Mouse (Mus musculus): ENCODE data around the gene Ccr7.

Gene Ccr7

GRCm38 (mm10) chr11:99153767-99154753 is 817 bp downstream of the Ccr7 start:
- DNase-seq (ENCODE audit: low spot score in 2 of 2) = no peak

- no peak for DNase-seq (ENCODE audit: low spot score in 2 of 2)
These were observed 2.3 kb downstream of the Ccr7 start for GRCm38 (mm10) chr11:99152323-99153144.

GRCm38 (mm10) chr11:99151333-99151930 is 3.4 kb downstream of the Ccr7 start:
- no peak for DNase-seq (ENCODE audit: low spot score in 2 of 2)

- DNase-seq (ENCODE audit: low spot score in 2 of 2) = no peak
These were observed 4.0 kb downstream of the Ccr7 start for GRCm38 (mm10) chr11:99150889-99151288.

- peak; percentile 56 to 64 for DNase-seq (ENCODE audit: low spot score in 2 of 2)
These were observed 4.7 kb downstream of the Ccr7 start for GRCm38 (mm10) chr11:99149898-99150757.

GRCm38 (mm10) chr11:99148896-99149703 is 5.8 kb downstream of the Ccr7 start:
- DNase-seq (ENCODE audit: low spot score in 2 of 2) = no peak

- DNase-seq (ENCODE audit: low spot score in 2 of 2) = no peak
These were observed 6.5 kb downstream of the Ccr7 start for GRCm38 (mm10) chr11:99148400-99148799.

- DNase-seq (ENCODE audit: low spot score in 2 of 2) = no peak
These were observed 7.0 kb downstream of the Ccr7 start for GRCm38 (mm10) chr11:99147920-99148289.

GRCm38 (mm10) chr11:99147041-99147919 is 7.6 kb downstream of the Ccr7 start:
- no peak for DNase-seq (ENCODE audit: low spot score in 2 of 2)

GRCm38 (mm10) chr11:99146558-99146957 is 8.3 kb downstream of the Ccr7 start:
- no peak for DNase-seq (ENCODE audit: low spot score in 2 of 2)

- DNase-seq (ENCODE audit: low spot score in 2 of 2) = no peak
These were observed 9.1 kb downstream of the Ccr7 start for GRCm38 (mm10) chr11:99145765-99146164.

- no peak for DNase-seq (ENCODE audit: low spot score in 2 of 2)
These were observed 9.9 kb downstream of the Ccr7 start for GRCm38 (mm10) chr11:99144940-99145339.

GRCm38 (mm10) chr11:99144456-99144855 is 10.4 kb downstream of the Ccr7 start:
- no peak for DNase-seq (ENCODE audit: low spot score in 2 of 2)

GRCm38 (mm10) chr11:99143123-99144082 is 11.5 kb downstream of the Ccr7 start:
- no peak for DNase-seq (ENCODE audit: low spot score in 2 of 2)

GRCm38 (mm10) chr11:99142493-99143095 is 12.3 kb downstream of the Ccr7 start:
- DNase-seq (ENCODE audit: low spot score in 2 of 2) = no peak

- DNase-seq (ENCODE audit: low spot score in 2 of 2) = no peak
These were observed 12.8 kb downstream of the Ccr7 start for GRCm38 (mm10) chr11:99142046-99142445.

GRCm38 (mm10) chr11:99141600-99141999 is 13.3 kb downstream of the Ccr7 start:
- DNase-seq (ENCODE audit: low spot score in 2 of 2) = peak in 1 of 2 experiments; percentile 54

- DNase-seq (ENCODE audit: low spot score in 2 of 2) = no peak
These were observed 15.9 kb downstream of the Ccr7 start for GRCm38 (mm10) chr11:99138976-99139375.
